Mouse (Mus musculus) stomach, postnatal 0 days (tissue): ENCODE results near the gene Depp1.

Experiments
- CTCF ChIP-seq: IDR thresholded peaks from 2 replicates; pipeline ENCODE4 v1.5.1; 2016; ENCODE audit warnings: antibody characterized with exemption, low read depth, mild to moderate bottlenecking, moderate library complexity
- EP300 ChIP-seq: optimal IDR thresholded peaks from 2 replicates; pipeline ENCODE3; 2016; ENCODE audit warnings: antibody characterized with exemption

GRCm38 (mm10) chr6:116674283-116674886, 24.0 kb downstream of the Depp1 start:
- TF ChIP-seq EP300: no peak
- TF ChIP-seq CTCF: no peak
